Mouse (Mus musculus): ENCODE data around the gene Cfap57. TPM values are rescaled to one million over a fixed set of nuclear protein-coding genes. Genes with fewer than 3 reads are reported as not detected.
"Not testable (repeated sequence)": the region's sequence is repeated elsewhere in the genome, so short reads cannot be mapped to it uniquely, and the experiment has no call there.

The Cfap57 gene
- total RNA-seq, 2 experiments from 2014 or later = 1.5 to 3.5 TPM

- ATAC-seq (replicated peaks; ENCODE audit: poor library complexity) = no peak
These were observed 96.6 kb downstream of the Cfap57 start for GRCm38 (mm10) chr4:118523976-118524375.

GRCm38 (mm10) chr4:118522248-118522647, 98.3 kb downstream of the Cfap57 start:
- no peak for ATAC-seq (replicated peaks; ENCODE audit: poor library complexity)

GRCm38 (mm10) chr4:118518208-118518607, 102.4 kb downstream of the Cfap57 start:
- peak; percentile 77 for ATAC-seq (replicated peaks; ENCODE audit: poor library complexity)

GRCm38 (mm10) chr4:118517497-118518146, 103.0 kb downstream of the Cfap57 start:
- no peak for ATAC-seq (replicated peaks; ENCODE audit: poor library complexity)

- ATAC-seq (replicated peaks; ENCODE audit: poor library complexity) = peak; percentile 55
These were observed 103.7 kb downstream of the Cfap57 start for GRCm38 (mm10) chr4:118516699-118517496.

GRCm38 (mm10) chr4:118509050-118509449, 111.5 kb downstream of the Cfap57 start:
- no peak for ATAC-seq (replicated peaks; ENCODE audit: poor library complexity)

- not testable (repeated sequence) for ATAC-seq (replicated peaks; ENCODE audit: poor library complexity)
These were observed 113.4 kb downstream of the Cfap57 start for GRCm38 (mm10) chr4:118507171-118507570.

- ATAC-seq (replicated peaks; ENCODE audit: poor library complexity) = no peak
These were observed 115.0 kb downstream of the Cfap57 start for GRCm38 (mm10) chr4:118505551-118505950.

Other genes with a start within 250 kb of the Cfap57 start
- gene Szt2, start 211.5 kb downstream of the Cfap57 start, total RNA-seq (2015) = 12.0 and 13.7 TPM in 2 replicates
- 4.0 and 5.3 TPM in 2 replicates for gene Szt2, start 211.5 kb downstream of the Cfap57 start, total RNA-seq (2017)
- 66.5 and 94.1 TPM in 2 replicates for gene Med8, start 211.4 kb downstream of the Cfap57 start, total RNA-seq (2015)
- 90.5 and 104 TPM in 2 replicates for gene Med8, start 211.4 kb downstream of the Cfap57 start, total RNA-seq (2017)
- 73.6 and 93.7 TPM in 2 replicates for gene Elovl1, start 192.7 kb downstream of the Cfap57 start, total RNA-seq (2015)
- gene Elovl1, start 192.7 kb downstream of the Cfap57 start, total RNA-seq (2017) = 58.7 and 64.1 TPM in 2 replicates
- 42.5 and 50.4 TPM in 2 replicates for gene Cdc20, start 183.4 kb downstream of the Cfap57 start, total RNA-seq (2015)
- gene Cdc20, start 183.4 kb downstream of the Cfap57 start, total RNA-seq (2017) = 87.4 and 89.5 TPM in 2 replicates
- gene Mpl, start 163.3 kb downstream of the Cfap57 start, total RNA-seq (2015) = 1.1 and 9.0 TPM in 2 replicates
- 0.12 and 0.95 TPM in 2 replicates for gene Mpl, start 163.3 kb downstream of the Cfap57 start, total RNA-seq (2017)
- gene Tie1, start 130.7 kb downstream of the Cfap57 start, total RNA-seq (2015) = 4.3 and 4.4 TPM in 2 replicates
- gene Tie1, start 130.7 kb downstream of the Cfap57 start, total RNA-seq (2017) = 3.5 and 4.3 TPM in 2 replicates
- gene 2610528J11Rik, start 93.8 kb downstream of the Cfap57 start, total RNA-seq (2015) = not detected in 2 replicates
- not detected in 2 replicates for gene 2610528J11Rik, start 93.8 kb downstream of the Cfap57 start, total RNA-seq (2017)
- 0.25 and 0.71 TPM in 2 replicates for gene Tmem125, start 76.7 kb downstream of the Cfap57 start, total RNA-seq (2015)
- gene Tmem125, start 76.7 kb downstream of the Cfap57 start, total RNA-seq (2017) = 0.41 TPM in 1 of 2 replicates, not detected in the other
- gene Ebna1bp2, start within 50 bp of the Cfap57 start, total RNA-seq (2015) = 144 and 146 TPM in 2 replicates
- 133 and 168 TPM in 2 replicates for gene Ebna1bp2, start within 50 bp of the Cfap57 start, total RNA-seq (2017)
- not detected in 2 replicates for gene Olfr62, start 38.2 kb upstream of the Cfap57 start, total RNA-seq (2015)
- gene Olfr62, start 38.2 kb upstream of the Cfap57 start, total RNA-seq (2017) = not detected in 2 replicates
- not detected in 2 replicates for gene Olfr1342, start 72.0 kb upstream of the Cfap57 start, total RNA-seq (2015)
- not detected in 2 replicates for gene Olfr1342, start 72.0 kb upstream of the Cfap57 start, total RNA-seq (2017)
- gene Olfr1341, start 82.7 kb upstream of the Cfap57 start, total RNA-seq (2015) = not detected in 2 replicates
- not detected in 2 replicates for gene Olfr1341, start 82.7 kb upstream of the Cfap57 start, total RNA-seq (2017)
- gene Olfr1340, start 99.4 kb upstream of the Cfap57 start, total RNA-seq (2015) = not detected in 2 replicates
- gene Olfr1340, start 99.4 kb upstream of the Cfap57 start, total RNA-seq (2017) = not detected in 2 replicates
- not detected in 2 replicates for gene Olfr1339, start 111.4 kb upstream of the Cfap57 start, total RNA-seq (2015)
- gene Olfr1339, start 111.4 kb upstream of the Cfap57 start, total RNA-seq (2017) = not detected in 2 replicates
- gene Olfr1338, start 138.0 kb upstream of the Cfap57 start, total RNA-seq (2015) = not detected in 2 replicates
- gene Olfr1338, start 138.0 kb upstream of the Cfap57 start, total RNA-seq (2017) = not detected in 2 replicates
- not detected in 2 replicates for gene Olfr1337, start 161.8 kb upstream of the Cfap57 start, total RNA-seq (2015)
- not detected in 2 replicates for gene Olfr1337, start 161.8 kb upstream of the Cfap57 start, total RNA-seq (2017)
- not detected in 2 replicates for gene Olfr1335, start 189.2 kb upstream of the Cfap57 start, total RNA-seq (2015)
- gene Olfr1335, start 189.2 kb upstream of the Cfap57 start, total RNA-seq (2017) = not detected in 2 replicates
- not detected in 2 replicates for gene Olfr1333, start 215.5 kb upstream of the Cfap57 start, total RNA-seq (2015)
- not detected in 2 replicates for gene Olfr1333, start 215.5 kb upstream of the Cfap57 start, total RNA-seq (2017)
- gene Olfr1331, start 243.9 kb upstream of the Cfap57 start, total RNA-seq (2015) = not detected in 2 replicates
- not detected in 2 replicates for gene Olfr1331, start 243.9 kb upstream of the Cfap57 start, total RNA-seq (2017)

Data from megakaryocyte progenitor cell, adult 5-6 weeks (primary cell).